Mouse (Mus musculus) left cerebral cortex, adult 2 months (tissue): Measurements from ENCODE around the gene Ticam1. TPM values are rescaled to one million over a fixed set of nuclear protein-coding genes. Genes with fewer than 3 reads are reported as not detected.
A peak's percentile ranks its signal among the peaks of the same experiment; 100 is the strongest.

ENCODE experiments used
- DNase-seq, 2 experiments: peaks; one replicate each; pipeline ENCODE4 v3.0.0; 2021 to 2022; ENCODE audit warnings: low spot score in 2 of 2, mixed read lengths in 1 of 2; ENCODE audit errors: extremely low spot score in 1 of 2
- H3K27ac ChIP-seq: fragments of 200-600 bp; 2 replicates; pipeline ENCODE4 v1.8.1; 2022
- H3K4me3 ChIP-seq: fragments of 200-600 bp; 2 replicates; pipeline ENCODE4 v1.8.1; 2022
- CTCF ChIP-seq: fragments of 200-600 bp; IDR thresholded peaks from 2 replicates; pipeline ENCODE4 v1.8.1; 2022; ENCODE audit warnings: antibody characterized with exemption, mild to moderate bottlenecking, moderate library complexity
- intact Hi-C: fragments of 180-260 bp; cut with DNase I; formaldehyde crosslinking; loops from one replicate; pipeline ENCODE4 v1.15.1; 2025
- total RNA-seq, 2 experiments: library from RNA; stranded (reverse); gene quantifications; 2 replicates each; pipeline ENCODE4 v1.2.3; 2021

Ticam1 gene
- total RNA-seq, 2 experiments from 2014 or later, result 6.9 to 7.2 TPM

DNA sequence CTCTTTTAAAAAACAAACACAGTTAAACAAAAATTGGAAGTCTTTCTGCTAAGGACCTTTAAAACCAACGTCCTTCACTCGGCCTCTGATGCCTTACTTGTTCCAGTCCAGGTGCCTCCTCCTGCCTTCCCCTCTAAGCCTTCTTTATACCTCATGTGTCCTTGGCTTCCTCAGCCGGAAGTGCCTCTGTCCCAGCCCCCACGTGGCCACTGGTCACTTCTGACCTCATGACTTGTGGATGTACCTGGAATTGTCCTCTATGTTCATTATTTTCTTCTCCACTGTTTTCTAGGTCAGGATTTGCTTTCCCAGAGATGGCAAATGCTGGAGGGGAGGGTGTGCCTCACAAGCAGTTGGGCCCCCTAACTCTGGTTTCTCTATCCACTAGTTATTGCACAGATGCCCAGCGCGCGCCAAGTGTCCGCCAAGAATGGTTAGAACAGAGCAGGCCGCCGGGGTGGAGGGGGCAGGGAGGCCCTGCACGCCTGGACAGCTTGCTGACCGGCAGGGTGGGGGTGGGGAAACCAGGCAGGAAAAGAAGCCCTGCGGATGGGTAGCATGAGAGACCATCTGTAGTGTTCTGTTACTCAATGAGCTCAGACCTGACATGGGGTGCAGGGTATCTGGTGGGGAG lies 25.9 kb upstream of the Ticam1 start:
- intact Hi-C loops, result no loop called here
- no peak for TF ChIP-seq CTCF
- H3K4me3 ChIP-seq, result no peak overlapping the region
- no peak overlapping the region for H3K27ac ChIP-seq
- DNase-seq, result no peak

DNA sequence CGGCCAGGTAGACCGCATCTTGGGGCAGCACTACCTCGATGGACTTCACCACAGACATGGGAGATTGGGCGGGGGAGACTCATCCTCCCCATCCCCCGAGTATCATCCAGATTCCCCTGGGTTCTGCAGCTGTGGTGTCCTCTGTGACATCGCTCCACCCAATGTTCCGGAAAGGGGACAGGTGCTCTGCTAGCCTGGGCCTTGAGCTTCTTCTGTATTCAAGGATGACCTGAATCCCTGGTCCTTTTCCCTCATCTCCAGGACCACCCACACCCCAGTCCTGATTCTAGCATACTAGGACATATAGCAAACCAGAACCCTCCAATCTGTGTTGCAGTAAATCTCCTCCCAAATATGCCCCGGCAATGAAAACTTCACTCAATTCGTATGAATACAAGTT lies 23.6 kb upstream of the Ticam1 start, which contains the start of gene Arrdc5:
Gene Arrdc5 (minus strand): TSS at position 101 of the 400 bp plus-strand sequence.
- Histone ChIP-seq H3K27ac (no peak within 1 kb of the TSS), H3K4me3 (no peak within 1 kb of the TSS)
- intact Hi-C loops, result no loop called here
- no peak for DNase-seq
- no peak for TF ChIP-seq CTCF

DNA sequence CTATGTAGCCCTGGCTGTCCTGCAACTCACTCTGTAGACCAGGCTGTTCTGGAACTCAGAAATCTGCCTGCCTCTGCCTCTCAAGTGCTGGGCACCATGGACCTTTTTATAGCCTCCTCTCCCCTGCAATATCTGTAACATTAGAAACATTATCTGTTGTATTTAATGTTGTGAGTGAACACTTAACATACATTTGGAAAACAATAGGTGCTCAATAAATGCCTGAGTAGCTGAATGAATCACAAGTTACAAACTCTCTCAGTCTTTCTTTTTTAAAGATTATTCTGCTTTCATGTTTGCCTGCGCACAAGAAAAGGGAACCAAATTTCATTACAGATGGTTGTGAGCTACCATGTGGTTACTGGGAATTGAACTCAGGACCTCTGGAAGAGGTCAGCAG lies 21.7 kb upstream of the Ticam1 start:
- Histone ChIP-seq H3K27ac (no peak overlapping the region), H3K4me3 (no peak overlapping the region)
- no peak for DNase-seq
- intact Hi-C loops, result no loop called here
- TF ChIP-seq CTCF, result no peak

DNA sequence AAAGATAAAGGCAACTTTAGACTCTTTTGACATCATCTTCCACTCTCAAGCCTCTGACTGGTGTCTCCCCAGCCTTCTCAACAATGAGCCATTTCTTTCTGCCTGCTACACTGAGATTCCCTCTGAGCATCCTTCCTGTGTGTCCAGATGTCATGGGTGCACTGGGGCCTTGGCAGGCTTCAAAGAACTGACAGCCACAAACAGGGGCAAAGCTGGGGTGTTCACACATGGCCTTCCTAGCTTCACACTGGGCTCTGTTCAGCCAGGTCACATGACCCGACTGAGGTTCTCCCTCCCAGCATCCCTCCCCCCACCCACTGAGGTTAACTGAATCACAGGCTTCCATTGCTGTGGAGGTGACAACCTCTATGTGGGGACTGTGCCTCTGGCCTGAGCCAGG lies 19.6 kb upstream of the Ticam1 start:
- no peak for TF ChIP-seq CTCF
- DNase-seq, result no peak
- no peak overlapping the region for H3K27ac ChIP-seq
- intact Hi-C loops, result no loop called here
- no peak overlapping the region for H3K4me3 ChIP-seq

DNA sequence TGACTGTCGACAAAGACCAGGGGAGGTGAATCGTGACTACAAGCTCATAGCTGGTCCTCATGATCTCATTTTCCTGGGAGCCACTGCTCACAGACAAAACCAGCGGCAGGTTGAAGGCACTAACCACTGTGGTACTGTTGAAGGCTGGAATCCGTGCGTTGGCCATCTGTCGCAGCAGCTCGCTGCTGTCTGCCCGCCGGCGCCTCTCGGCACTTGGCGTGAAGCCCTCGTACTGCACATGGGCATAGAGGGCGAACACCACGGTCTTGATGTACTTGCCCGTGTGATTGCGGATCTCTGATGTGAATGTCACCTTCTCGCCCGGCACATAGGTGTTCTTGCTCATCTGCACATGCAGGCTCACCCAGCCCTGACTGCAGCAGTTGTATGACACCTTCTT lies 17.7 kb upstream of the Ticam1 start:
- H3K4me3 ChIP-seq, result no peak overlapping the region
- no peak for DNase-seq
- no peak overlapping the region for H3K27ac ChIP-seq
- TF ChIP-seq CTCF, result no peak
- intact Hi-C loops, result no loop called here

DNA sequence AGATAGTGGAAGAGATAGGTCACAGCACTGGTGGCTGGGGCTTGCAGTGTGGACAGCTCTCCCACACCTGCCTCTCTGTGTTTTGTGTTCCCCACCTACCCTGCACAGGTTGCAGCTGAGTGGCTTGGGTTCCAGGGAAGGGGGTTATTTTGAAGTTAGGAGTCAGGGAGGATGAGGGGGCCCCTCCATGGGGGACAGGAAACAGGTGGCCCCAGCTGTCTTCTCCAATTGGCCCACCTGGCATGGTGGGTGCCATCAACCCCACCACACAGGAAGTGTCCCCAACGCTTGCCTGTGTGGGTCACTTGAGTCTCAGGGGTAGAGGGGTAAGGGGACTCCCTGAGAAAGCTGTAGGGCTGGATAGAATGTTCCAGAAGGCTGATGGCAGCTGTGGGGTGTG lies 16.7 kb upstream of the Ticam1 start:
- H3K27ac ChIP-seq, result no peak overlapping the region
- no peak for TF ChIP-seq CTCF
- no peak for DNase-seq
- H3K4me3 ChIP-seq, result no peak overlapping the region
- intact Hi-C loops, result no loop called here

DNA sequence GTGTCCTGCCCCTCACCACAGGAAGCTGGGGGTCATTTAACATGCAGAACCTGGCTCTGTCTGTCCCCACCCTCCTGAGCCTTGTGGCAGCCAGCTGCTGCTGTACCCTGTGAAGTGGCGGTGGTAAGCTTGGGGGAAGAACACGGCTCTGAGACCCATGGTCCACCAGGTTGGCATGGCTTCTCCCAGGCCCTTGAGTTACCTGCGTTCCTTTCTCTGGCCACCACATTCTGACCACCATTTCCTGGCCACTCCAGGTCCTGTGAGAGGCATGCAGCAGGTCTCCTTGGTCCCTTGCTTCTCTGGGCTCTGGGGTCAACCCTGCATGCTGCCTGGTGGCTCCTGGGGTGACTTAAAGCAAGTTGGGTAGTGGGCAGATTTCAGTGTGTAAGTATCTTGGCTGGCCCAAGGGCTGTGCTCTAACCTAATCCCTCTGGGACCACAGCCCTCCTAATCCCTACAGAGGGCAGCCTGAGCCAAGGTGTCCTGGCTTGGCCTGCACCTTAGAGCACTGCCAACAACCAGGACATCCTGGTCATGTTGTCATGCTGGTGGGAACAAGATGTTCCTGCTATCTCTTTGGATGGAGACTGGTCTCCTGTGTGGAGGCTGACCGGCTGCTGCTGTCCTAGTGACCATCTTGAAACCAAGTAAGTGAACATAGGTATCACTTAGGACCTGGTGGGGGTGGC lies 16.1 kb upstream of the Ticam1 start, which contains the start of gene Plin3:
Gene Plin3 (minus strand): TSS at position 343 of the 692 bp plus-strand sequence.
- no peak within 1 kb of the TSS for H3K27ac ChIP-seq
- TF ChIP-seq CTCF, result no peak
- DNase-seq, result no peak
- H3K4me3 ChIP-seq, result no peak within 1 kb of the TSS
- intact Hi-C loops, result no loop called here

DNA sequence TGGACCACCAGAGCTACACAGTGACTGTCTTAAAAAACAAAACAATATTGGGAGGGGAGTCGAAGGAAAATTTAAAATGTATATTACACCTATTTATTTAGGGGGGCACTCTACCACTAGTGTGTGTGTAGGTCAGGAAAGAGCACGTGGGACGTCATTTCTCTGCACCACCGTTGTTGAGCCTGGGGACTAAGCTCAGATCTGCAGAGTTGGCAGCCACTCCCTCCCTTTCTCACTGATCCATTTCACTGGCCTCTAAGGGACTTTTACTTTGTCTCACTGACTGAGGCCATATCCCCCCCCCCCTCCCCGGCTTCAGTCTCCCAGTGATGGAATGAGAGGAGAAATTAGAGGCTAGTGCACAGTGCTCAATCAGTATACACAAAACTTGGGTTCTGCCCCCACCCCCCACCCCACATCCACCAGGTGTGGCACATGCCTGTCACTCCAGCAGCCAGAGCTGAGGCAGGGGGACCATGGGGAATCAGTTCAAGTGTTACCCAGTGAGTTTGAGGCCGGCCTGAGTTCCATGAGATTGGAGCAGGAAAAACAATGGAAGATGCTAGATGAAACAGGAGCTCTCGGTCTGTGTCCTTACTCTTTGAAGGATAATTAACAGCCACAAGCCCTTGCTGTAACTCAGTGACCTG lies 15.4 kb upstream of the Ticam1 start:
- DNase-seq, result no peak
- Histone ChIP-seq H3K27ac (no peak overlapping the region), H3K4me3 (no peak overlapping the region)
- intact Hi-C loops, result no loop called here
- TF ChIP-seq CTCF, result no peak

DNA sequence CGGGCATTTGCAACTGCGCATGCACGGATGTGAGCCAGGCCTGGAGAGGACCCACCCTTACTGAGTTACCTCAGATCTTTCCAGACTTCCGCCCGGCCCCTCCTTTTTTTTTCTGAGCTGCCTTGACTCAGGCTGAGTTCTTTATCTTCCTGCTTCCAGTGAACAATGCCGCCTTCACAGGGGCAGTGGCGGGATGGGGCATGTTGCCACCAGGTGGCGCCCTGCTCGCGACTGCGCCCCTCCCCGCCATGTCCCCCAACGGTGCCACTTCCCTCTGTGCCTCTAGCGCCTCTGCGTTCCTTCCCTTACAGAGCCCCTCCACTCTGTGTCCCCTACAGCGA lies 14.6 kb upstream of the Ticam1 start:
- peak; percentile 87 for TF ChIP-seq CTCF
- peak overlapping the region; percentile 40; the same call in 1 of the 2 replicates for H3K4me3 ChIP-seq
- intact Hi-C loops, result no loop called here
- peak overlapping the region; percentile 20; the same call in 1 of the 2 replicates for H3K27ac ChIP-seq
- DNase-seq, result peak; percentile 56 to 68

DNA sequence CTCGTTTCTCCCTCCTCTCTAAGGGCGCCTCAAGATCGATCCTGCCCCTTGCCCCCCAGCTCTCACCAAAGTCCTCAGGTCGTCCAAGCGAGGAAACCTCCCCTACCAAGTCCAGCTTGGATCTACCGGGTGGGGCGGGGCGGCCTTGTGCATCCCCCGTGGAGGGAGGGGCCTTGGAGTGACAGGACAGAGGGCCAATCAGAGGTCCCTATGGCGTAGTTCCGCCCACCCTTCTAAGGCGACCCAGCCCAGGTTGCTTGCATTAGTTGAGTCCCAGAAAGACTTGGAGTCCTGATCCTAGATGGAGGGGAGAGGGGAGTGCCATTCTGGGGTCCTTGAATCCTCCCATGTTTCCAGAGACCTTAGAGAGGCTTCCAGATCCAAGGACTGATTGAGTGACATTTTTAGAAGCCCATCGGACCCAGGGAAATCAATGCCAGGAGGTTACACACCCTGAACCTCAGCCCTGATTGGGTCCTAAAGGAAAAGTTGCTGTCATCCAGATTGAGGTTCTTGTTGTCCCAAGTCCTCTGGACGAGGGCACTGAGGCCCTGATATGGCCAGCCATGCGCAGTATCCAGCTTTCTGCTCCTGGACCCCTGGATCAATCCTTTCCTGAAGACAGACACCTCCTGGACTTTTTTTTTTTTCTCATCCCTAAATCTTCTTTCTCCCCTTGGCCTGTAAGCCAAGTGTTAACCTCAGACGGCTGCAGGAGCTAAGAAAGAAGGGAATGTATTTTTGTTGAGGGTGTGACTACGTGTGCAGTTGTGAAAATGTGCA lies 14.0 kb upstream of the Ticam1 start:
- Histone ChIP-seq H3K27ac (peak overlapping the region; percentile 75), H3K4me3 (peak overlapping the region; percentile 40)
- DNase-seq, result peak; percentile 49 to 69
- intact Hi-C loops, result no loop called here
- TF ChIP-seq CTCF, result no peak

DNA sequence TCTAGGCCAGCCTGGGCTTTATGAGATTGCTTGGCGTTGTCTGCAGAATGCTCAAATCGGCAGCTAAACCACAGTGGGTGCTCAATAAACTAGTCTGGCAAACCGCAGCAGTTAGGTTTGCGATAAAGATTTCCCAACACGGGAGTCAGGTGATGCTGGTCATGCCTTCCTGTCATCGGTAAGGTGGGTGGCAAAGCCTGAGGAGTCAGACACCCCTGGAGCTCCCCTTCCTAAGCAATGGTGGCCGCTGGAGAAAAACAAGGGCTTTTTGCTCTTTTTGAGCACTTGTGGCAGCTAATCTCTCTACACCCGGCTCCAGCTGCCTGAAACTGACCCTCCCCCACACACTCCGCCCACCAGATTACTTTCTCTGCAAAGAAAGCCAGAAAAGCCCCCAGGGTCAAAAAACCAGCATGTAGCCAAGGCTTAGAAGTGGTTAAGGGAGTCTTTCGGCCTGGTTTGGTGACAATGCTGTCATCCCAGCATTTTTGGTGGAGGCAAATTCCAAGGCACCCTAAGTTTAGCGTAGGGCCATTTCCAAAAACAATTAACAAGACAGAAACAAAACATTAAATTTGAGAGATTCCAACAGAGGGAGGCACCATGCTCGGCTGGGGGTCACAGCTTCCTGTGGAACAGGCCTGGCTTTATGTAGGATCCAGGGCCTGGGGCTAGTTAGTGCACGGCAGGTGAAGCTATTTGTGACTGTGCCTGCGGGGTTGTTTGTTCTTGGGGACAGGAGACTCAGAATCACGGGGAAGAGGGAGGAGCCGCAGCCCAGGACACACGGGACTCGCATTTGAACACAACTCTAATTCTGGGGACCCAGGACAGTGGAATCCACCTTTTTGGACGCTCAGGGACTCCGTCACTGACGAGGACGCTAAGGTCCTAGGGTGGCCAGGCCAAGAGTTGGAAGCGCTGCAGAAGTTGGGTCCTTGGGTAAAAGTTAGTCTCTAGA lies 13.1 kb upstream of the Ticam1 start:
- intact Hi-C loops, result no loop called here
- no peak for TF ChIP-seq CTCF
- Histone ChIP-seq H3K4me3 (peak overlapping the region; percentile 40), H3K27ac (peak overlapping the region; percentile 74)
- DNase-seq, result no peak
